Mouse (Mus musculus): ENCODE results near the gene Faf1. TPM values are rescaled to one million over a fixed set of nuclear protein-coding genes. Genes with fewer than 3 reads are reported as not detected.
"Not testable (repeated sequence)": the region's sequence is repeated elsewhere in the genome, so short reads cannot be mapped to it uniquely, and the experiment has no call there.

Gene Faf1
- polyA plus RNA-seq, 1 experiment from 2014 or later = 32.5 TPM

DNA sequence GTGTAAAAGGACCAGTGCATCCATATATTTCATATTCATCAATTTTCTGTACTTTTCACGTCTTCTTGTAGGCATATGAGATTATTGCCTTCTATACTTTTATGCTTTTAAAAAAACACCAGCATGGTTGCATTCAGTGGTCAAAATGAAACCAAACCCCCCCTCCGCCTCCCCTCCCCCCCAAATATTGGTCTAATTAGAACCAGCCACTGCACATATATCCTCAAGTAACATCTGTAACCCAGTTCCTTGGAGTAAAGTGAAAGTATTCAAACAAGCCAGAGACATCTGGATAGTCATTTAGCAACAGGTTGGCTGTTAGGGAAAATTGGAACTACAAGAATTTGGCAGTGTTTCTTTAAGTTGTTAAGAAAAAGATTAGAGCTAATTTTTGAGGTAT, 8.9 kb upstream of the Faf1 start:
- H3K4me3 ChIP-seq = peak overlapping the region; percentile 74
- H3K27me3 ChIP-seq (ENCODE audit: insufficient read depth, poor library complexity, severe bottlenecking) = peaks cover 50% of the 10 kb centered on the region
- WGBS = 51% methylated on average over 2 of the region's 2 CpGs
- H3K4me1 ChIP-seq (replicated peaks) = peaks cover 26% of the 10 kb centered on the region
- H3K36me3 ChIP-seq = no peaks in the 10 kb centered on the region
- no peak for DNase-seq (ENCODE audit: low spot score)
- no peaks in the 10 kb centered on the region for H3K9me3 ChIP-seq
- H3K27ac ChIP-seq = no peak overlapping the region

GRCm38 (mm10) chr4:109670213-109670612, 6.2 kb upstream of the Faf1 start:
- Histone ChIP-seq H3K4me3 (no peak overlapping the region), H3K27ac (no peak overlapping the region), H3K27me3 (ENCODE audit: insufficient read depth, poor library complexity, severe bottlenecking) (peaks cover 23% of the 10 kb centered on the region), H3K36me3 (no peaks in the 10 kb centered on the region), H3K9me3 (no peaks in the 10 kb centered on the region), H3K4me1 (replicated peaks) (peaks cover 22% of the 10 kb centered on the region)
- no peak for DNase-seq (ENCODE audit: low spot score)
- WGBS = 83% methylated on average over 2 of the region's 2 CpGs

GRCm38 (mm10) chr4:109671941-109672340, 4.4 kb upstream of the Faf1 start:
- no peak overlapping the region for H3K4me3 ChIP-seq
- H3K9me3 ChIP-seq = no peaks in the 10 kb centered on the region
- DNase-seq (ENCODE audit: low spot score) = no peak
- H3K36me3 ChIP-seq = no peaks in the 10 kb centered on the region
- H3K4me1 ChIP-seq (replicated peaks) = peaks cover 9% of the 10 kb centered on the region
- no peak overlapping the region for H3K27ac ChIP-seq
- WGBS = 73% methylated on average over 1 of the region's 1 CpGs
- H3K27me3 ChIP-seq (ENCODE audit: insufficient read depth, poor library complexity, severe bottlenecking) = peaks cover 14% of the 10 kb centered on the region

DNA sequence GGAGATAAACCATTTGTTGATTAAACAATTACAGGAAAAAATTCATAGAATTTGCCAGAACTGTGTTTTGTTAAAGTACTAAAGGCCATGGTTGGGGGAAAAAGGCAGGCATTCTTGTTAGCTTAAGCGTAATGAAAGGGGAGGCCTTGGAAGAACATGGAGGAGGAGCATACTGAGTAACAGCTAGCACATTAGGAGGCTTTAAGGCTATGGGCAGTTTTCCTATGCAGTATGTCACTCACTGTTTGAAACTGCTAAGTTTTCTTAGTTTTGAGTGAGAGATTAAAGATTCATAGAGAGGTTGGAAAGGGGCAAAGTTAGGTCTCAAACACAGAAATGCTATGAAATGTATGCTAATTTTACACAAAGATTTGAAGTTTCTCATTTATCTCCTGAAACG, 2.3 kb upstream of the Faf1 start:
- no peaks in the 10 kb centered on the region for H3K36me3 ChIP-seq
- DNase-seq (ENCODE audit: low spot score) = no peak
- whole genome bisulfite sequencing = 81% methylated on average over 2 of the region's 2 CpGs
- H3K4me3 ChIP-seq = no peak overlapping the region
- no peak overlapping the region for H3K27ac ChIP-seq
- H3K4me1 ChIP-seq (replicated peaks) = peaks cover 14% of the 10 kb centered on the region
- no peaks in the 10 kb centered on the region for H3K27me3 ChIP-seq (ENCODE audit: insufficient read depth, poor library complexity, severe bottlenecking)
- H3K9me3 ChIP-seq = no peaks in the 10 kb centered on the region

- whole genome bisulfite sequencing = 2% methylated on average over 3 of the region's 3 CpGs
- Histone ChIP-seq H3K4me1 (replicated peaks) (peaks cover 14% of the 10 kb centered on the region), H3K9me3 (no peaks in the 10 kb centered on the region), H3K27ac (peak overlapping the region; percentile 95), H3K4me3 (peak overlapping the region; percentile 91), H3K27me3 (ENCODE audit: insufficient read depth, poor library complexity, severe bottlenecking) (no peaks in the 10 kb centered on the region), H3K36me3 (no peaks in the 10 kb centered on the region)
- DNase-seq (ENCODE audit: low spot score) = no peak
These were observed 833 bp downstream of the Faf1 start for GRCm38 (mm10) chr4:109677221-109677620.

GRCm38 (mm10) chr4:109683561-109683960, 7.2 kb downstream of the Faf1 start:
- WGBS = 78% methylated on average over 2 of the region's 2 CpGs
- Histone ChIP-seq H3K27me3 (ENCODE audit: insufficient read depth, poor library complexity, severe bottlenecking) (no peaks in the 10 kb centered on the region), H3K4me1 (replicated peaks) (no peaks in the 10 kb centered on the region)

GRCm38 (mm10) chr4:109692674-109693073, 16.3 kb downstream of the Faf1 start:
- H3K4me3 ChIP-seq = no peak overlapping the region
- no peak for DNase-seq (ENCODE audit: low spot score)
- H3K36me3 ChIP-seq = peaks cover 12% of the 10 kb centered on the region
- no peaks in the 10 kb centered on the region for H3K27me3 ChIP-seq (ENCODE audit: insufficient read depth, poor library complexity, severe bottlenecking)
- no peaks in the 10 kb centered on the region for H3K4me1 ChIP-seq (replicated peaks)
- peaks cover 11% of the 10 kb centered on the region for H3K9me3 ChIP-seq
- no peak overlapping the region for H3K27ac ChIP-seq

More at GRCm38 (mm10) chr4:109683561-109683960, 7.2 kb downstream of the Faf1 start:
- peaks cover 11% of the 10 kb centered on the region for H3K36me3 ChIP-seq
- DNase-seq (ENCODE audit: low spot score) = no peak
- no peak overlapping the region for H3K27ac ChIP-seq
- H3K9me3 ChIP-seq = no peaks in the 10 kb centered on the region
- no peak overlapping the region for H3K4me3 ChIP-seq

GRCm38 (mm10) chr4:109700727-109701126, 24.3 kb downstream of the Faf1 start:
- 98% methylated on average over 3 of the region's 3 CpGs for WGBS

GRCm38 (mm10) chr4:109703568-109703967, 27.2 kb downstream of the Faf1 start:
- no peaks in the 10 kb centered on the region for H3K9me3 ChIP-seq
- no peaks in the 10 kb centered on the region for H3K4me1 ChIP-seq (replicated peaks)
- no peaks in the 10 kb centered on the region for H3K27me3 ChIP-seq (ENCODE audit: insufficient read depth, poor library complexity, severe bottlenecking)
- DNase-seq (ENCODE audit: low spot score) = no peak
- no peak overlapping the region for H3K27ac ChIP-seq
- H3K4me3 ChIP-seq = no peak overlapping the region
- H3K36me3 ChIP-seq = no peaks in the 10 kb centered on the region

More at GRCm38 (mm10) chr4:109700727-109701126, 24.3 kb downstream of the Faf1 start:
- not testable (repeated sequence) for H3K9me3 ChIP-seq; H3K27ac ChIP-seq; H3K27me3 ChIP-seq (ENCODE audit: insufficient read depth, poor library complexity, severe bottlenecking); H3K36me3 ChIP-seq; DNase-seq (ENCODE audit: low spot score); H3K4me3 ChIP-seq; H3K4me1 ChIP-seq (replicated peaks)

- no peaks in the 10 kb centered on the region for H3K4me1 ChIP-seq (replicated peaks)
- WGBS = 93% methylated on average over 2 of the region's 2 CpGs
- no peak for DNase-seq (ENCODE audit: low spot score)
These were observed 29.0 kb downstream of the Faf1 start for GRCm38 (mm10) chr4:109705349-109705748.

DNA sequence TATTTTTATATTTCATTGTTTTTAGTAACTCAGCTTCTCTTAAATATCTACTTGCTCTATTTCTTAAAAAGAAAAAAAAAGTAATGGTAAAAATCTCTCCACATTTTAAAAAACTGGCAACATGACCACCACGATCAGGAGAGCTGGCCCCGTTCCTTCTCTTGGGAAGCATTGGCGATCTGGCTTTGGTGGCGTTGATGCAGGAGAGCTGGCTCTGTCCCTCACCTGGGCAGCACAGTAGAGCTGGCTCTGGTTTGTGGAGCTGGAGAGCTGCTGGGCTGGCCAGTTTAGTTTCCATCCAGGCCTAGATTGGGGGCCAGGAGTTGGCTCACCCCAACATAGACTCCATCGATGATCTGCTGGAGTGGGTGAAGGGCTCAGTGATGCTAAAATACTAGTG, 42.9 kb downstream of the Faf1 start:
- Histone ChIP-seq H3K9me3 (no peaks in the 10 kb centered on the region), H3K27me3 (ENCODE audit: insufficient read depth, poor library complexity, severe bottlenecking) (no peaks in the 10 kb centered on the region), H3K4me1 (replicated peaks) (no peaks in the 10 kb centered on the region), H3K4me3 (no peak overlapping the region), H3K27ac (no peak overlapping the region), H3K36me3 (no peaks in the 10 kb centered on the region)
- DNase-seq (ENCODE audit: low spot score) = no peak
- 95% methylated on average over 5 of the region's 5 CpGs for WGBS

More at GRCm38 (mm10) chr4:109705349-109705748, 29.0 kb downstream of the Faf1 start:
- Histone ChIP-seq H3K36me3 (no peaks in the 10 kb centered on the region), H3K27me3 (ENCODE audit: insufficient read depth, poor library complexity, severe bottlenecking) (no peaks in the 10 kb centered on the region), H3K9me3 (no peaks in the 10 kb centered on the region), H3K4me3 (no peak overlapping the region), H3K27ac (no peak overlapping the region)

- Histone ChIP-seq H3K36me3 (no peaks in the 10 kb centered on the region), H3K27ac (no peak overlapping the region), H3K9me3 (no peaks in the 10 kb centered on the region), H3K27me3 (ENCODE audit: insufficient read depth, poor library complexity, severe bottlenecking) (no peaks in the 10 kb centered on the region), H3K4me3 (no peak overlapping the region), H3K4me1 (replicated peaks) (no peaks in the 10 kb centered on the region)
- 16% methylated on average over 2 of the region's 2 CpGs for WGBS
- DNase-seq (ENCODE audit: low spot score) = no peak
These were observed 52.9 kb downstream of the Faf1 start for GRCm38 (mm10) chr4:109729281-109729680.

GRCm38 (mm10) chr4:109735754-109736153, 59.4 kb downstream of the Faf1 start:
- Histone ChIP-seq H3K36me3 (0 out of 2 replicates have a peak, but pooled peaks cover 8% of the 10 kb centered on the region), H3K4me3 (no peak overlapping the region), H3K27me3 (ENCODE audit: insufficient read depth, poor library complexity, severe bottlenecking) (no peaks in the 10 kb centered on the region), H3K4me1 (replicated peaks) (peaks cover 3% of the 10 kb centered on the region; the same call in 1 of the 2 replicates), H3K27ac (no peak overlapping the region), H3K9me3 (no peaks in the 10 kb centered on the region)
- 61% methylated on average over 1 of the region's 1 CpGs for WGBS
- DNase-seq (ENCODE audit: low spot score) = peak; percentile 30

DNA sequence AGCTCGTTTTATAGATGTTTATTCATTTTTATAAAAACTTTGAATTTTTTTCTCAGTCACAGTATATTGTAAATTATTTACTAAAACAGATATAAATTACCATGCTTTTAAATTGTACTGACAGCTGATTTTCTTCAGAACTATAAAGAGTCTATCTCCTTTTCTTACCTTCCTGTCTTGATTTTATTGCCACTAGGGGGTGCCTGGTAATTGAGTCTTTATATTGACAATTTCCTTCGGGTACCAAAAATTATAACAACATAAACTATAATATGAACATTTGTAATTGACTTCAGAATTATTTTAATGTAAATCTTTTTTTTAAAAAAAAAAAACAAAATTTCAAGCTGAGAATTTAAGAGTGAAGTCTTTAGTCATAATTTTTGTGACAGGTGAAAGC, 67.6 kb downstream of the Faf1 start:
- WGBS = 85% methylated on average over 2 of the region's 2 CpGs
- no peaks in the 10 kb centered on the region for H3K4me1 ChIP-seq (replicated peaks)
- H3K9me3 ChIP-seq = no peaks in the 10 kb centered on the region
- no peak overlapping the region for H3K4me3 ChIP-seq
- H3K27ac ChIP-seq = no peak overlapping the region
- DNase-seq (ENCODE audit: low spot score) = no peak
- H3K27me3 ChIP-seq (ENCODE audit: insufficient read depth, poor library complexity, severe bottlenecking) = no peaks in the 10 kb centered on the region
- H3K36me3 ChIP-seq = 0 out of 2 replicates have a peak, but pooled peaks cover 4% of the 10 kb centered on the region

Measured in hindbrain, embryonic 10.5 days (tissue).